Mouse (Mus musculus): ENCODE data around the gene Tbc1d16. TPM values are rescaled to one million over a fixed set of nuclear protein-coding genes. Genes with fewer than 3 reads are reported as not detected.

The Tbc1d16 gene
- polyA plus RNA-seq, 1 experiment from 2014 or later, result 37.9 TPM

DNA sequence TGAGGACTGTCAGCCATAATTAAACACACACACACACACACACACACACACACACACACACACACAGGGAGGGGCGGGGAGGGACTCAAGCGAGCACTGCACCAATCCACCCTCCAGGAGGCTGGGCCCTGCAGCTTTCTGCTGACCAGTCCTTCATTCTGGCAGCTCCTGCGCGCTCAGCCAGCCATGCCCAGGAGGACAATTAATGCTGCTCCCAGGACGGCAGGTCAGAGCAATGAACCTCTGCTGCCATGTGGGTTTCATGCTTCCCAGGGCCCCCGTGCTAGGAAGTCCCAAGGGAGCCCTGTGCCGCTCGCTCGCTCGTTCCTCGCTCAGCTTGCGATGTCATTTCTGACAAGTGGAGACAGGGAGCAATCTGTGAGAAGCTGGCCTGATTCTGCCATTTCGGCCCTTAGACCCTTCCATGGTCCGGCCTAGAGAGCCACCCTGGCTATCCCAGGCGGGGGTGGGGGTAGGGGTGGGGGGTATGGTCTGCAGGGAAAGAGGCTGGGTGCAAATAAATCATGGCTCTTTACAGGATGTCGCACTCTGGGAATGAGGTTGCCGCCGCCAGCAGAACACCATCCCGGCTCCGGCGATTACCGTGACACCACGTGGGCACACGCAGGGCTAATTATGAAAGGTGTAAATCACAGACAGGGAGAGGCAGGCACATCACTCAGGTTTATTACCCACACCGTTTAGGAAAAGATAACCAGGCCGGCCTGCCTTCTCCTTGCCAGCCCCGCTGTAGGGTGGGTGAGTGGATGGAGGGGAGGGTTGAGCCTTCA is 51.7 kb downstream of the Tbc1d16 start:
- Histone ChIP-seq H3K9me3 (ENCODE audit: control insufficient read depth, low read length) (no peaks in the 10 kb centered on the region), H3K4me3 (ENCODE audit: low read depth, low read length) (no peak overlapping the region), H3K9ac (replicated peaks; ENCODE audit: low read depth, low read length) (peak overlapping the region; percentile 11; the same call in 1 of the 2 replicates), H3K4me1 (ENCODE audit: control insufficient read depth, insufficient read depth, low read length) (peaks cover 29% of the 10 kb centered on the region), H3K36me3 (ENCODE audit: control insufficient read depth, insufficient read depth, low read length) (no peaks in the 10 kb centered on the region), H3K4me2 (ENCODE audit: low read depth, low read length) (peak overlapping the region; percentile 24; the same call in 1 of the 2 replicates), H3K27me3 (ENCODE audit: control insufficient read depth, insufficient read depth, low read length) (no peaks in the 10 kb centered on the region), H3K27ac (ENCODE audit: low read depth, low read length) (peak overlapping the region; percentile 85)
- WGBS, result 17% methylated on average over 27 of the region's 27 CpGs
- peak; percentile 64 for ATAC-seq (ENCODE audit: low read depth)

GRCm38 (mm10) chr11:119171588-119171987 is 56.7 kb downstream of the Tbc1d16 start:
- no peak for ATAC-seq (ENCODE audit: low read depth)
- no peak overlapping the region for H3K9ac ChIP-seq (replicated peaks; ENCODE audit: low read depth, low read length)
- H3K4me3 ChIP-seq (ENCODE audit: low read depth, low read length), result no peak overlapping the region
- no peaks in the 10 kb centered on the region for H3K27me3 ChIP-seq (ENCODE audit: control insufficient read depth, insufficient read depth, low read length)
- no peaks in the 10 kb centered on the region for H3K36me3 ChIP-seq (ENCODE audit: control insufficient read depth, insufficient read depth, low read length)
- H3K4me2 ChIP-seq (ENCODE audit: low read depth, low read length), result no peak overlapping the region
- no peaks in the 10 kb centered on the region for H3K9me3 ChIP-seq (ENCODE audit: control insufficient read depth, low read length)
- peaks cover 6% of the 10 kb centered on the region for H3K4me1 ChIP-seq (ENCODE audit: control insufficient read depth, insufficient read depth, low read length)
- no peak overlapping the region for H3K27ac ChIP-seq (ENCODE audit: low read depth, low read length)
- WGBS, result 96% methylated on average over 7 of the region's 7 CpGs

DNA sequence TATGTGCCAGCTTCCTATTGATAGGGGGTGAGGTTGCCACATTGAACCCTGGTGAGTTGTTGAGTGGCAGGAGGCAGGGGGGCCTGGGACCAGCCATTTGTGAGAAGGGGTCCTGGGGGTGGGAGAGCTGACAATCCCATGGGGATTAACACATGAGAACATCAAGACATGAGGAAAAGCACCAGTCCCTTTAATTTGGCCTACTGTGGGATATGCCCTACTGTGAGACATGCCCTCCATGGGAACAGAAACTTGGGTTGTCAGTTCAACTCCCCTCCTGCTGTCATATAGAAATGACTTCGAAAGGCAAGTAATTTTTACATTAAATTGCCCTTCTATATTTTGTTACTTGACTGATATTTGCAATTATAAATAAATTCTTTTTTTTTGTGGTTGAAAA is 59.4 kb downstream of the Tbc1d16 start:
- no peak overlapping the region for H3K4me2 ChIP-seq (ENCODE audit: low read depth, low read length)
- no peaks in the 10 kb centered on the region for H3K27me3 ChIP-seq (ENCODE audit: control insufficient read depth, insufficient read depth, low read length)
- no peak overlapping the region for H3K4me3 ChIP-seq (ENCODE audit: low read depth, low read length)
- no peaks in the 10 kb centered on the region for H3K9me3 ChIP-seq (ENCODE audit: control insufficient read depth, low read length)
- ATAC-seq (ENCODE audit: low read depth), result no peak
- H3K36me3 ChIP-seq (ENCODE audit: control insufficient read depth, insufficient read depth, low read length), result no peaks in the 10 kb centered on the region
- no peak overlapping the region for H3K9ac ChIP-seq (replicated peaks; ENCODE audit: low read depth, low read length)
- 88% methylated on average over 1 of the region's 1 CpGs for WGBS
- H3K4me1 ChIP-seq (ENCODE audit: control insufficient read depth, insufficient read depth, low read length), result peaks cover 11% of the 10 kb centered on the region; the same call in 1 of the 2 replicates
- no peak overlapping the region for H3K27ac ChIP-seq (ENCODE audit: low read depth, low read length)

DNA sequence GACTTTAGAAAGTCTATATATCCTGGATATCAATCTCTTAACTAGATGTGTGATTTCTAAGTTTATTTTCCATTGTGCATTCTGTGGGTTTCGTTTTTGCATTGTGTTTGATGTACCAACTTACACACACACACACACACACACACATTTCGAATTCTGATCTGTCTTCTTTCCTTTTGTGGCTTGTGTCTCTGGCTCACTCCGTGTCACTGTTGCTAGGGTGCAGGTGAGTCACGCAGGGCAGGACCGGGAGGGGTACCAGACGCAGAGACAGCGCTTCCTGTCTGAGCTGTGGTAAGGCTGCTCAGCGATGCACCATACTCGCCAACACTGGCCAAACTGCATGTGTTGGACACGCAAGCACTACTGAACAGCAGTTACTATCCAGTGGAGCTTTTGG is 62.3 kb downstream of the Tbc1d16 start:
- Histone ChIP-seq H3K4me1 (ENCODE audit: control insufficient read depth, insufficient read depth, low read length) (peaks cover 11% of the 10 kb centered on the region; the same call in 1 of the 2 replicates), H3K36me3 (ENCODE audit: control insufficient read depth, insufficient read depth, low read length) (no peaks in the 10 kb centered on the region), H3K27me3 (ENCODE audit: control insufficient read depth, insufficient read depth, low read length) (no peaks in the 10 kb centered on the region), H3K9ac (replicated peaks; ENCODE audit: low read depth, low read length) (no peak overlapping the region), H3K9me3 (ENCODE audit: control insufficient read depth, low read length) (no peaks in the 10 kb centered on the region), H3K4me2 (ENCODE audit: low read depth, low read length) (no peak overlapping the region), H3K27ac (ENCODE audit: low read depth, low read length) (no peak overlapping the region), H3K4me3 (ENCODE audit: low read depth, low read length) (no peak overlapping the region)
- 88% methylated on average over 10 of the region's 10 CpGs for WGBS
- no peak for ATAC-seq (ENCODE audit: low read depth)

- H3K36me3 ChIP-seq (ENCODE audit: control insufficient read depth, insufficient read depth, low read length), result no peaks in the 10 kb centered on the region
- no peak overlapping the region for H3K4me3 ChIP-seq (ENCODE audit: low read depth, low read length)
- WGBS, result 88% methylated on average over 7 of the region's 7 CpGs
- H3K27me3 ChIP-seq (ENCODE audit: control insufficient read depth, insufficient read depth, low read length), result no peaks in the 10 kb centered on the region
- no peak overlapping the region for H3K4me2 ChIP-seq (ENCODE audit: low read depth, low read length)
- H3K4me1 ChIP-seq (ENCODE audit: control insufficient read depth, insufficient read depth, low read length), result peaks cover 11% of the 10 kb centered on the region; the same call in 1 of the 2 replicates
- no peaks in the 10 kb centered on the region for H3K9me3 ChIP-seq (ENCODE audit: control insufficient read depth, low read length)
- no peak overlapping the region for H3K27ac ChIP-seq (ENCODE audit: low read depth, low read length)
- no peak overlapping the region for H3K9ac ChIP-seq (replicated peaks; ENCODE audit: low read depth, low read length)
- no peak for ATAC-seq (ENCODE audit: low read depth)
Measured at GRCm38 (mm10) chr11:119164375-119164774, 63.9 kb downstream of the Tbc1d16 start.

DNA sequence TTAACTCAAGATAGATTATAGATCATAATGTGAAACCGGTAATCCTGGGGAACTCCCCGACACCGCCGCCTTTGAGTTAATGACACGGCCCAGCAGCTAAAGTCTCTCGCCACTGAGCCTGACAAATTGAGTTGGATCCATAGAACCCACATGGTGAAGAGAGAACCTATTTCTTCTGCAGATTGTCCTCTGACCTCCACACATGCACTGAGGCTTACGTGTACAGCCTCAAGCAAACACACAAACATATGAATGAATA is 64.6 kb downstream of the Tbc1d16 start:
- Histone ChIP-seq H3K27ac (ENCODE audit: low read depth, low read length) (no peak overlapping the region), H3K9ac (replicated peaks; ENCODE audit: low read depth, low read length) (no peak overlapping the region), H3K27me3 (ENCODE audit: control insufficient read depth, insufficient read depth, low read length) (no peaks in the 10 kb centered on the region), H3K4me1 (ENCODE audit: control insufficient read depth, insufficient read depth, low read length) (peaks cover 12% of the 10 kb centered on the region; the same call in 1 of the 2 replicates), H3K4me2 (ENCODE audit: low read depth, low read length) (no peak overlapping the region), H3K4me3 (ENCODE audit: low read depth, low read length) (no peak overlapping the region), H3K36me3 (ENCODE audit: control insufficient read depth, insufficient read depth, low read length) (no peaks in the 10 kb centered on the region), H3K9me3 (ENCODE audit: control insufficient read depth, low read length) (no peaks in the 10 kb centered on the region)
- no peak for ATAC-seq (ENCODE audit: low read depth)
- WGBS, result 85% methylated on average over 7 of the region's 7 CpGs

GRCm38 (mm10) chr11:119162959-119163733 is 65.2 kb downstream of the Tbc1d16 start:
- no peak for ATAC-seq (ENCODE audit: low read depth)
- H3K9me3 ChIP-seq (ENCODE audit: control insufficient read depth, low read length), result no peaks in the 10 kb centered on the region
- WGBS, result 64% methylated on average over 22 of the region's 22 CpGs
- H3K36me3 ChIP-seq (ENCODE audit: control insufficient read depth, insufficient read depth, low read length), result no peaks in the 10 kb centered on the region
- no peak overlapping the region for H3K4me2 ChIP-seq (ENCODE audit: low read depth, low read length)
- H3K27me3 ChIP-seq (ENCODE audit: control insufficient read depth, insufficient read depth, low read length), result no peaks in the 10 kb centered on the region
- no peak overlapping the region for H3K4me3 ChIP-seq (ENCODE audit: low read depth, low read length)
- no peak overlapping the region for H3K27ac ChIP-seq (ENCODE audit: low read depth, low read length)
- peaks cover 17% of the 10 kb centered on the region for H3K4me1 ChIP-seq (ENCODE audit: control insufficient read depth, insufficient read depth, low read length)
- no peak overlapping the region for H3K9ac ChIP-seq (replicated peaks; ENCODE audit: low read depth, low read length)

DNA sequence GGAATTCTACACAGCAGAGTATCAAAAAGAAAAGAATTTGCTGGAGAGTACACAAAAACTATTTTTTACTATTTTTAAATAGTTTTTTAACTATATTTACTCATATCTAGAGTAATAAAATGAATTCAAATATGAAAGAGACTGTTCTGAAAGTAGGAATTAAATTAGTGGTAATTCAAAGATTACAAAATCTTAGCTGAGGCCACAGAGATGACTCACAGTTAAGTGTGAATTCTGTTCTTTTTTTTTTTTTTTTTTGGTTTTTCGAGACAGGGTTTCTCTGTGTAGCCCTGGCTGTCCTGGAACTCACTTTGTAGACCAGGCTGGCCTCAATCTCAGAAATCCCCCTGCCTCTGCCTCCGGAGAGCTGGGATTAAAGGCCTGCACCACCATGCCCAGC is 66.6 kb downstream of the Tbc1d16 start:
- Histone ChIP-seq H3K9ac (replicated peaks; ENCODE audit: low read depth, low read length) (no peak overlapping the region), H3K27ac (ENCODE audit: low read depth, low read length) (no peak overlapping the region), H3K4me1 (ENCODE audit: control insufficient read depth, insufficient read depth, low read length) (peaks cover 32% of the 10 kb centered on the region), H3K4me2 (ENCODE audit: low read depth, low read length) (no peak overlapping the region), H3K36me3 (ENCODE audit: control insufficient read depth, insufficient read depth, low read length) (no peaks in the 10 kb centered on the region), H3K9me3 (ENCODE audit: control insufficient read depth, low read length) (no peaks in the 10 kb centered on the region), H3K27me3 (ENCODE audit: control insufficient read depth, insufficient read depth, low read length) (no peaks in the 10 kb centered on the region), H3K4me3 (ENCODE audit: low read depth, low read length) (no peak overlapping the region)
- WGBS, result 90% methylated on average over 2 of the region's 2 CpGs
- no peak for ATAC-seq (ENCODE audit: low read depth)

DNA sequence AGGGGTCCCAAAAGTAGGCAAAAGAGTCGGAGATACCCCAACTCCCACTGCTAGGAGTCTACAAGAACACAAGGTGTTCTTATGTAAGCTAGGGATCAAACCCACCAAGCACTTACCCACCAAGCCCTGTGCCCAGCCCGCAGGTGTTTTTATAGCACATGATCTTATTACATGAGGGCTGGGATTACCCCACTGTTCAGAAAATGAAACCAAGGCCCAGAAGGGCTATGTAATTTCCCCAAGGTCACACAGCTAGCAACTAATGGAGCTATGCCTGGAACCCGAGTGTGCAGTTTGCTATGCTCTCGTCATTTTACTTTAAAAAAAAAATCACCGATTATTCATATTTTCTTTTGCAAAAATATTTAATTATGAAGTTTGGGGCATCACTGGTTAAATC is 68.2 kb downstream of the Tbc1d16 start:
- H3K27ac ChIP-seq (ENCODE audit: low read depth, low read length), result no peak overlapping the region
- H3K4me1 ChIP-seq (ENCODE audit: control insufficient read depth, insufficient read depth, low read length), result peaks cover 36% of the 10 kb centered on the region
- no peak for ATAC-seq (ENCODE audit: low read depth)
- H3K4me3 ChIP-seq (ENCODE audit: low read depth, low read length), result no peak overlapping the region
- H3K27me3 ChIP-seq (ENCODE audit: control insufficient read depth, insufficient read depth, low read length), result no peaks in the 10 kb centered on the region
- no peak overlapping the region for H3K9ac ChIP-seq (replicated peaks; ENCODE audit: low read depth, low read length)
- WGBS, result 84% methylated on average over 5 of the region's 5 CpGs
- H3K4me2 ChIP-seq (ENCODE audit: low read depth, low read length), result no peak overlapping the region
- H3K36me3 ChIP-seq (ENCODE audit: control insufficient read depth, insufficient read depth, low read length), result peaks cover 3% of the 10 kb centered on the region; the same call in 1 of the 2 replicates
- no peaks in the 10 kb centered on the region for H3K9me3 ChIP-seq (ENCODE audit: control insufficient read depth, low read length)
